Mouse (Mus musculus): ENCODE results near the gene Hnrnpul1. TPM values are rescaled to one million over a fixed set of nuclear protein-coding genes. Genes with fewer than 3 reads are reported as not detected.

Hnrnpul1 gene
- polyA plus RNA-seq, 1 experiment, result 82.5 TPM

DNA sequence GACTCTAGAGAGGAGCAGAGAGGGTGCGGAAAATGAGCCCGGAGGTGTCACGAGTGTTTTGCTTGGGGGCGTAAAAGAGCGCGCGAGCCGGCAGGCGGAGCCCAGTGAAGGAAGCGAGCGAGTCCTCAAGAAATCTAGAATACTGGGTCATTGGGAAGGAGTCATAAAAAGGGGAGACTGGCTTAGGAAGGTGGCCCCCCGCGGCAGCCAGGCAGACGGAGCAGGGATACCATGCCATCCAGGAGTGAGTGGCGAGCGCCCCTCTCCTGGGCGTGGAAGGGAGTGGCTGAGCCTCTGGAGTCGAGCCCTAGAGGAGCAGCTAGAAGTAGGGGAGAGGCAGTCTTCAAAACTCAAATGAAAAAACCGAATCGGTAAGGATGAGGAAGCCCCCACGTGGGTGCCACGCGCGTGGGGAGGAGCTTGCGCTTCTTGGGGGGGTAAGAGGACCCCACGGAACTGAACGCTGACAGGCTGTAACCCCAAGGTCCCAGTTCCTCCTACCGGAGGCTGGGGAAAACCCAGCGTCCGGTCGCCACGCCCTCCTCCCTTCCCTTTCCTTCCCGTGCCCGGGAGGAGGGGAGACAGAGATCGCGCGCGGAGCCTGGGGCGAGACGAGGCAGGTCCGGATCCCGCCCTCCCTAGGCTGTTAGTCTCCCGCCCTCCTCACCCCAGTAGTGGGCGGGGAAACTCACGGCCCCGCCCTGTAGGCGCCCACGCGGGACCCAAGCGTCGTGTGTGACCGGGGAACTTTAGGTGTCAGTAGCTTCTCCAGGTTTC is 65.6 kb downstream of the Hnrnpul1 start:
- no peak for TF ChIP-seq CTCF (IDR thresholded peaks at IDR 0.05; ENCODE audit: control insufficient read depth, insufficient read depth, insufficient replicate concordance, low read depth, low read length)
- TF ChIP-seq POLR2A (IDR thresholded peaks at IDR 0.05; ENCODE audit: control insufficient read depth, low read depth, low read length), result peak; percentile 36; the same call in 1 of the 2 replicates
- Histone ChIP-seq H3K36me3 (ENCODE audit: control insufficient read depth, insufficient read depth, low read length) (no peaks in the 10 kb centered on the region), H3K27ac (ENCODE audit: control insufficient read depth, insufficient read depth, low read depth, low read length) (peak overlapping the region; percentile 7), H3K4me3 (ENCODE audit: control insufficient read depth, low read depth, low read length) (peak overlapping the region; percentile 82), H3K27me3 (ENCODE audit: control insufficient read depth, insufficient read depth, low read length) (no peaks in the 10 kb centered on the region), H3K4me1 (ENCODE audit: control insufficient read depth, insufficient read depth, low read length) (peaks cover 26% of the 10 kb centered on the region)

DNA sequence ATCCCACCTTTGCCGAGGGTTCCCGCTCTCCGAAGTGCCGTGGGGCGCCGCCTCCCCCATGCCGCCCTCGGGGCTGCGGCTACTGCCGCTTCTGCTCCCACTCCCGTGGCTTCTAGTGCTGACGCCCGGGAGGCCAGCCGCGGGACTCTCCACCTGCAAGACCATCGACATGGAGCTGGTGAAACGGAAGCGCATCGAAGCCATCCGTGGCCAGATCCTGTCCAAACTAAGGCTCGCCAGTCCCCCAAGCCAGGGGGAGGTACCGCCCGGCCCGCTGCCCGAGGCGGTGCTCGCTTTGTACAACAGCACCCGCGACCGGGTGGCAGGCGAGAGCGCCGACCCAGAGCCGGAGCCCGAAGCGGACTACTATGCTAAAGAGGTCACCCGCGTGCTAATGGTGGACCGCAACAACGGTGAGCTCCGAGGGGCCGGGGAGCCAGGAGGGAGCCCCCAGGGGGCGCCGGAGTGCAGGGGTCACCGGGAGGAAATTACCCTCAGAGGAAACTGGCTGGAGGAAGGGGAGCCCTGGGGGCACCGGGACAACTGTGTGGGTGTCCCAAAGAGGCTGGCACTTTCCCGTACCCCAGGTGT is 66.7 kb downstream of the Hnrnpul1 start:
- Histone ChIP-seq H3K36me3 (ENCODE audit: control insufficient read depth, insufficient read depth, low read length) (no peaks in the 10 kb centered on the region), H3K27ac (ENCODE audit: control insufficient read depth, insufficient read depth, low read depth, low read length) (peak overlapping the region; percentile 19), H3K4me3 (ENCODE audit: control insufficient read depth, low read depth, low read length) (peak overlapping the region; percentile 82), H3K27me3 (ENCODE audit: control insufficient read depth, insufficient read depth, low read length) (no peaks in the 10 kb centered on the region), H3K4me1 (ENCODE audit: control insufficient read depth, insufficient read depth, low read length) (peaks cover 27% of the 10 kb centered on the region)
- TF ChIP-seq CTCF (IDR thresholded peaks at IDR 0.05; ENCODE audit: control insufficient read depth, insufficient read depth, insufficient replicate concordance, low read depth, low read length) (no peak), POLR2A (IDR thresholded peaks at IDR 0.05; ENCODE audit: control insufficient read depth, low read depth, low read length) (0 out of 2 replicates have a peak, but pooled peaks have one; percentile 19)

DNA sequence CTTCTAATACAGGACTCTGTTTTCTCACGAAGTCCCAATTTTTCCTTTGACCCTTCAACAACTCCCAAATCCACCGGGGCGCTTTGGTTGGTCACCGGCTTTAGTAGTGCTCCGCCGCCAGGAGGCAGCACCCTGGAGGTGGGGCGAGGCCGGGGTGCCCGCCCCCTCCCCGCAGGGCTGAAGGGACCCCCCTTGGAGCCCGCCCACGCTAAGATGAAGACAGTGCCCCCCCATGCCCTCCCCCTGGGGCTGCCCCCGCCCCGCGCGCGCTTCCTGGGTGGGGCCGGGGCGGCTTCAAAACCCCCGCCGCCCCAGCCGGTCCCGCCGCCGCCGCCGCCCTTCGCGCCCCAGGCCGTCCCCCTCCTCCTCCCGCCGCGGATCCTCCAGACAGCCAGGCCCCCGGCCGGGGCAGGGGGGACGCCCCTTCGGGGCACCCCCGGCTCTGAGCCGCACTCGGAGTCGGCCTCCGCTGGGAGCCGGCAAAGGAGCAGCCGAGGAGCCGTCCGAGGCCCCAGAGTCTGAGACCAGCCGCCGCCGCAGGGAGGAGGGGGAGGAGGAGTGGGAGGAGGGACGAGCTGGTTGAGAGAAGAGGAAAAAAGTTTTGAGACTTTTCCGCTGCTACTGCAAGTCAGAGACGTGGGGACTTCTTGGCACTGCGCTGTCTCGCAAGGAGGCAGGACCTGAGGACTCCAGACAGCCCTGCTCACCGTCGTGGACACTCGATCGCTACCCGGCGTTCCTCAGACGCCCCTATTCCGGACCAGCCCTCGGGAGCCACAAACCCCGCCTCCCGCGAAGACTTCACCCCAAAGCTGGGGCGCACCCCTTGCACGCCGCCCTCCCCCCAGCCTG is 67.7 kb downstream of the Hnrnpul1 start, which contains the start of gene Tgfb1:
Tgfb1 (plus strand) TSS at position 323 of the 852 bp plus-strand sequence.
- H3K4me1 ChIP-seq (ENCODE audit: control insufficient read depth, insufficient read depth, low read length), result peaks cover 27% of the 10 kb centered on the region

DNA sequence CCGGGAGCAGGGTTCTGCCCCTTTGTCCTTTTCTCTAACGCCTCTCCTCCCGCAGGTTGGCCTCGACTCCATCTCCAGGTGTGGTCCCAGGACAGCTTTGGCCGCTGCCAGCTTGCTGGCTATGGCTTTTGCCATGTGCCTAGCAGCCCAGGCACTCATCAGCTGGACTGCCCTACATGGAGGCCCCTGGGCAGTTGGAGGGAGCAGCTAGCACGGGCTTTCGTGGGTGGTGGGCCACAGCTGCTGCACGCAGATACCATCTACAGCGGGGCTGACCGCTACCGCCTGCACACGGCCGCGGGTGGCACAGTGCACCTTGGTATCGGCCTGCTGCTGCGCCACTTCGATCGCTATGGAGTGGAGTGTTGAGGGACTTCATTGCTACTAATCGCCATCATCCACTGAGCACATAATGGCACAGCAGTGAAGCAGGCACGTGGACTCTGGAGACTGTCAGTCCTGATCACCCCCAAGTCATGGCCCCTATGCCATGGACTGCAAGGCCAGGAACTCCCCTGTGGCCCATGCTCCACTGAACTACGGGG is 68.6 kb downstream of the Hnrnpul1 start:
- Histone ChIP-seq H3K27me3 (ENCODE audit: control insufficient read depth, insufficient read depth, low read length) (no peaks in the 10 kb centered on the region), H3K4me1 (ENCODE audit: control insufficient read depth, insufficient read depth, low read length) (peaks cover 33% of the 10 kb centered on the region), H3K4me3 (ENCODE audit: control insufficient read depth, low read depth, low read length) (no peak overlapping the region; the same call in 1 of the 2 replicates), H3K36me3 (ENCODE audit: control insufficient read depth, insufficient read depth, low read length) (no peaks in the 10 kb centered on the region), H3K27ac (ENCODE audit: control insufficient read depth, insufficient read depth, low read depth, low read length) (no peak overlapping the region)
- TF ChIP-seq CTCF (IDR thresholded peaks at IDR 0.05; ENCODE audit: control insufficient read depth, insufficient read depth, insufficient replicate concordance, low read depth, low read length), result no peak
- no peak for TF ChIP-seq POLR2A (IDR thresholded peaks at IDR 0.05; ENCODE audit: control insufficient read depth, low read depth, low read length)

More for the DNA sequence above, 67.7 kb downstream of the Hnrnpul1 start, which contains the start of gene Tgfb1:
- H3K27me3 ChIP-seq (ENCODE audit: control insufficient read depth, insufficient read depth, low read length), result no peaks in the 10 kb centered on the region
- TF ChIP-seq POLR2A (IDR thresholded peaks at IDR 0.05; ENCODE audit: control insufficient read depth, low read depth, low read length), result no peak; the same call in none of the 2 replicates
- peak; percentile 34; the same call in 1 of the 2 replicates for TF ChIP-seq CTCF (IDR thresholded peaks at IDR 0.05; ENCODE audit: control insufficient read depth, insufficient read depth, insufficient replicate concordance, low read depth, low read length)
- H3K36me3 ChIP-seq (ENCODE audit: control insufficient read depth, insufficient read depth, low read length), result no peaks in the 10 kb centered on the region
- H3K4me3 ChIP-seq (ENCODE audit: control insufficient read depth, low read depth, low read length), result peak within 1 kb of the TSS; percentile 82
- peak within 1 kb of the TSS; percentile 5 for H3K27ac ChIP-seq (ENCODE audit: control insufficient read depth, insufficient read depth, low read depth, low read length)

DNA sequence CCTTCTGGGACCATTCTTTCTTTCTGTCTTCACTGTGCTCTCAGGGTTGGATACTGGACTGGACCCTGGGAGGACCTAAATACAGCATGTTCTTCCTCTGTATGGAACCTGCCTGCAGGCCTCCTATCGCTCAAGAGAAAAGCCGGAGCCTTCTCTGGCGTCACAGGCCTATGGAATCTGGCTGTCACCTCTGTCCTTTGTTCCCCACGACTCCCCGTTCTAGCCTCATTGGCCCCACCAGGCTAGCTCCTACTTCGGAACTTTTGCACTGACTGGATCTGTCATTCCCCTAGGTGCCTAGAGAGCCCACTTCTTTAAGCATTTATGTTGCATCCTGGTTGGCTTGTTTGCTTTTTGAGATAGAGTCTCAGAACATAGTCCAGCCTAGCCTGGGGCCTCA is 69.9 kb downstream of the Hnrnpul1 start:
- TF ChIP-seq POLR2A (IDR thresholded peaks at IDR 0.05; ENCODE audit: control insufficient read depth, low read depth, low read length), result no peak
- TF ChIP-seq CTCF (IDR thresholded peaks at IDR 0.05; ENCODE audit: control insufficient read depth, insufficient read depth, insufficient replicate concordance, low read depth, low read length), result no peak
- H3K36me3 ChIP-seq (ENCODE audit: control insufficient read depth, insufficient read depth, low read length), result no peaks in the 10 kb centered on the region
- no peaks in the 10 kb centered on the region for H3K27me3 ChIP-seq (ENCODE audit: control insufficient read depth, insufficient read depth, low read length)
- no peak overlapping the region for H3K4me3 ChIP-seq (ENCODE audit: control insufficient read depth, low read depth, low read length)
- peaks cover 34% of the 10 kb centered on the region for H3K4me1 ChIP-seq (ENCODE audit: control insufficient read depth, insufficient read depth, low read length)
- H3K27ac ChIP-seq (ENCODE audit: control insufficient read depth, insufficient read depth, low read depth, low read length), result no peak overlapping the region

DNA sequence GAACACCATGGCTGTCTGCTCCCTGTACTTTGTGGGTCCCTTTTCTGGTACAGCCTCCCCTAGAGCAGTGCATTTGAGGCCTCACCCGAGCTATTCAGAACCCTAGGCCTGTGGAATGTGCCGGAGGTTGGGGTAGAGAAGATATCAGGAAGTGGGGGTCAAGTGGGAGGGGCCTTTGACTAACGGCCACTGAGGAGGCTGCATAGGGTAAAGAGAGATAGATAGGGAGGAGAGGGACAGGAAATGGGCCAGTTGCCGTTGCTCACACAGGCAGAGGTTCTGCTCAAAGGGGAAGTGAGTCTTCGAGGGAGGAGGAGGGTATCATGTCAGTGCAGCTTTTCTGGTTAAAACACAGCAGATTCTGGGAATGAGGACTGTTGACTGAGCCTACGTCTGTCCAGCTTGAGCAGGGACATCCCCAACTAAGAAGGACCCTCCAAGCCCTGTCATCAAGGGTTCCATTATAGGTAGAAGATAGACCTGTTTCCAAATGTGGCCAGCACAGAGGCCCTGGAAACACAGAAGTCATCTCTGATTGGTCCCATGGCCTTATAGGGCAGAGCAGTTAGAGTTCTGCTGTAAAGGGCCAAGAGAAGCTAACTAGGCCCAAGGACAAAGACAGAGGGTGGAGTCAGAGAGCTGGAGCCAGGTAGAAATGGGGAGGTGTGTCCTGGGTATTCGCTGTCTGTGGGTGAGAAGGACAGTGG is 70.9 kb downstream of the Hnrnpul1 start:
- no peaks in the 10 kb centered on the region for H3K36me3 ChIP-seq (ENCODE audit: control insufficient read depth, insufficient read depth, low read length)
- no peak overlapping the region for H3K27ac ChIP-seq (ENCODE audit: control insufficient read depth, insufficient read depth, low read depth, low read length)
- no peak overlapping the region for H3K4me3 ChIP-seq (ENCODE audit: control insufficient read depth, low read depth, low read length)
- no peaks in the 10 kb centered on the region for H3K27me3 ChIP-seq (ENCODE audit: control insufficient read depth, insufficient read depth, low read length)
- H3K4me1 ChIP-seq (ENCODE audit: control insufficient read depth, insufficient read depth, low read length), result peaks cover 25% of the 10 kb centered on the region
- TF ChIP-seq CTCF (IDR thresholded peaks at IDR 0.05; ENCODE audit: control insufficient read depth, insufficient read depth, insufficient replicate concordance, low read depth, low read length) (no peak), POLR2A (IDR thresholded peaks at IDR 0.05; ENCODE audit: control insufficient read depth, low read depth, low read length) (no peak)

Data from testis, adult 2 months (tissue).